Mouse (Mus musculus) thymus, postnatal 36 days (tissue): ENCODE measurements around the gene Elovl7.

ENCODE experiments used
- DNase-seq, 2 experiments: peaks; one replicate each; pipeline ENCODE4 v3.0.0; 2022; ENCODE audit warnings: mixed read lengths in 2 of 2

Elovl7 gene

GRCm38 (mm10) chr13:108245086-108245697, 31.0 kb downstream of the Elovl7 start:
- no peak for DNase-seq

GRCm38 (mm10) chr13:108251106-108251505, 36.9 kb downstream of the Elovl7 start:
- DNase-seq = no peak

GRCm38 (mm10) chr13:108253977-108254376, 39.8 kb downstream of the Elovl7 start:
- no peak for DNase-seq

GRCm38 (mm10) chr13:108263042-108263441, 48.8 kb downstream of the Elovl7 start:
- no peak for DNase-seq

GRCm38 (mm10) chr13:108265394-108265793, 51.2 kb downstream of the Elovl7 start:
- DNase-seq = no peak

GRCm38 (mm10) chr13:108267841-108268634, 53.8 kb downstream of the Elovl7 start:
- no peak for DNase-seq

- DNase-seq = no peak
These were observed 57.4 kb downstream of the Elovl7 start for GRCm38 (mm10) chr13:108271458-108272148.

GRCm38 (mm10) chr13:108272332-108272731, 58.1 kb downstream of the Elovl7 start:
- DNase-seq = no peak

- no peak for DNase-seq
These were observed 58.8 kb downstream of the Elovl7 start for GRCm38 (mm10) chr13:108273034-108273433.

GRCm38 (mm10) chr13:108273456-108273855, 59.3 kb downstream of the Elovl7 start:
- no peak for DNase-seq

GRCm38 (mm10) chr13:108276561-108276960, 62.4 kb downstream of the Elovl7 start:
- no peak for DNase-seq

GRCm38 (mm10) chr13:108277320-108277719, 63.1 kb downstream of the Elovl7 start:
- no peak for DNase-seq

GRCm38 (mm10) chr13:108278592-108278991, 64.4 kb downstream of the Elovl7 start:
- no peak for DNase-seq

- no peak for DNase-seq
These were observed 70.1 kb downstream of the Elovl7 start for GRCm38 (mm10) chr13:108284312-108284711.

- DNase-seq = no peak
These were observed 73.7 kb downstream of the Elovl7 start for GRCm38 (mm10) chr13:108287953-108288352.

- no peak for DNase-seq
These were observed 75.2 kb downstream of the Elovl7 start for GRCm38 (mm10) chr13:108289436-108289835.

GRCm38 (mm10) chr13:108290314-108290713, 76.1 kb downstream of the Elovl7 start:
- no peak for DNase-seq

GRCm38 (mm10) chr13:108297350-108298093, 83.3 kb downstream of the Elovl7 start:
- DNase-seq = peak; percentile 60 to 68

- peak in 1 of 2 experiments; percentile 20 for DNase-seq
These were observed 84.0 kb downstream of the Elovl7 start for GRCm38 (mm10) chr13:108298241-108298640.

- no peak for DNase-seq
These were observed 86.2 kb downstream of the Elovl7 start for GRCm38 (mm10) chr13:108300346-108300950.

GRCm38 (mm10) chr13:108301411-108301810, 87.2 kb downstream of the Elovl7 start:
- no peak for DNase-seq

- peak in 1 of 2 experiments; percentile 20 for DNase-seq
These were observed 88.9 kb downstream of the Elovl7 start for GRCm38 (mm10) chr13:108302957-108303675.
